Mouse (Mus musculus) bone marrow, adult 2 months (tissue): Measurements from ENCODE around the gene Dclre1c.

Source experiments
- CTCF ChIP-seq: fragments of 200-500 bp; IDR thresholded peaks from 2 replicates; pipeline ENCODE4 v1.5.1; 2011; ENCODE audit warnings: low read length, control low read depth; ENCODE audit not compliant: control insufficient read depth, insufficient read depth
- POLR2A ChIP-seq: fragments of 200-500 bp; IDR thresholded peaks from 2 replicates; pipeline ENCODE4 v1.6.1; 2011; ENCODE audit warnings: low read depth, mild to moderate bottlenecking, control low read depth, low read length, borderline replicate concordance; ENCODE audit not compliant: control insufficient read depth

- TF ChIP-seq CTCF (no peak), POLR2A (no peak)
Observed at GRCm38 (mm10) chr2:3407756-3408155, 16.2 kb upstream of the Dclre1c start.
